Mouse (Mus musculus) heart, postnatal 0 days (tissue): ENCODE results near the gene Dnajb1. TPM values are rescaled to one million over a fixed set of nuclear protein-coding genes. Genes with fewer than 3 reads are reported as not detected.
A peak's percentile ranks its signal among the peaks of the same experiment; 100 is the strongest.

Experiments
- ATAC-seq: fragments of 200-750 bp; cut with Nextera tagmentation; 2 replicates; pipeline ENCODE4 v1.8.0; 2017; ENCODE audit warnings: low read depth, moderate number of reproducible peaks, moderate library complexity; ENCODE audit not compliant: insufficient read depth
- DNase-seq: peaks from one replicate; pipeline ENCODE4 v3.0.0-alpha.2; 2016; ENCODE audit warnings: low spot score
- H3K27ac ChIP-seq: fragments of 300-500 bp; sonication (generic); 2 replicates; pipeline ENCODE4 v1.5.1; 2014; ENCODE audit warnings: low read depth, mild to moderate bottlenecking
- H3K27me3 ChIP-seq: fragments of 300-500 bp; sonication (generic); 2 replicates; pipeline ENCODE4 v1.6.1; 2014; ENCODE audit warnings: low read length, mixed read lengths; ENCODE audit not compliant: control insufficient read depth, insufficient read depth
- H3K36me3 ChIP-seq: fragments of 300-500 bp; sonication (generic); replicated peaks from 2 replicates; pipeline ENCODE4 v1.6.1; 2014; ENCODE audit warnings: low read length, mixed read lengths; ENCODE audit not compliant: control insufficient read depth, insufficient read depth
- H3K4me1 ChIP-seq: fragments of 300-500 bp; sonication (generic); 2 replicates; pipeline ENCODE4 v1.6.1; 2014; ENCODE audit warnings: antibody characterized with exemption; ENCODE audit not compliant: control insufficient read depth, insufficient read depth
- H3K4me2 ChIP-seq: fragments of 300-500 bp; sonication (generic); 2 replicates; pipeline ENCODE4 v1.6.1; 2014; ENCODE audit warnings: low read depth, mild to moderate bottlenecking, low read length, moderate library complexity
- H3K4me3 ChIP-seq: fragments of 300-500 bp; sonication (generic); 2 replicates; pipeline ENCODE4 v1.5.1; 2014; ENCODE audit warnings: low read depth, low read length
- H3K9ac ChIP-seq: fragments of 300-500 bp; sonication (generic); replicated peaks from 2 replicates; pipeline ENCODE4 v1.6.1; 2014; ENCODE audit warnings: low read depth, low read length, mixed read lengths
- H3K9me3 ChIP-seq: fragments of 300-500 bp; sonication (generic); replicated peaks from 2 replicates; pipeline ENCODE4 v1.6.1; 2016; ENCODE audit warnings: low read length; ENCODE audit not compliant: control insufficient read depth
- CTCF ChIP-seq: IDR thresholded peaks from 2 replicates; pipeline ENCODE4 v1.5.1; 2016; ENCODE audit warnings: antibody characterized with exemption, control low read depth, low read depth
- EP300 ChIP-seq: IDR thresholded peaks from 2 replicates; pipeline ENCODE4 v1.6.1; 2016; ENCODE audit warnings: antibody characterized with exemption, low read depth
- WGBS: fragments of 180-500 bp; shearing (Covaris S2); extraction: QIAGEN DNeasy Blood & Tissue Kit; methylation state at CpG from one replicate; pipeline ENCODE4 v1.1.7; 2014; 5-methylcytosine and 5-hydroxymethylcytosine counted together
- polyA plus RNA-seq: library from polyadenylated mRNA; unstranded; fragments of >200 nt; fragmentation: Nextera tagmentation; extraction: Ambion mirVana; gene quantifications from 2 replicates; pipeline ENCODE4 v1.2.1, GENCODE M21; 2015
- total RNA-seq: library from RNA; depleted of rRNA; stranded (reverse); fragments of >200 nt; gene quantifications from 2 replicates; pipeline ENCODE4 v1.2.3, GENCODE M21; 2014; ENCODE audit warnings: low replicate concordance

Dnajb1 gene
- total and polyA plus RNA-seq, 2 experiments from 2014 or later, result 17.6 to 26.7 TPM

GRCm38 (mm10) chr8:83618566-83618965 is 10.6 kb downstream of the Dnajb1 start:
- Histone ChIP-seq H3K27ac (no peak overlapping the region), H3K9ac (no peak overlapping the region), H3K27me3 (no peaks in the 10 kb centered on the region), H3K9me3 (no peaks in the 10 kb centered on the region), H3K4me1 (no peaks in the 10 kb centered on the region), H3K4me2 (no peak overlapping the region), H3K4me3 (no peak overlapping the region), H3K36me3 (peaks cover 7% of the 10 kb centered on the region)
- no peak for DNase-seq
- ATAC-seq, result no peak
- no peak for TF ChIP-seq EP300
- TF ChIP-seq CTCF, result no peak
- 97% methylated on average over 2 of the region's 2 CpGs for WGBS

DNA sequence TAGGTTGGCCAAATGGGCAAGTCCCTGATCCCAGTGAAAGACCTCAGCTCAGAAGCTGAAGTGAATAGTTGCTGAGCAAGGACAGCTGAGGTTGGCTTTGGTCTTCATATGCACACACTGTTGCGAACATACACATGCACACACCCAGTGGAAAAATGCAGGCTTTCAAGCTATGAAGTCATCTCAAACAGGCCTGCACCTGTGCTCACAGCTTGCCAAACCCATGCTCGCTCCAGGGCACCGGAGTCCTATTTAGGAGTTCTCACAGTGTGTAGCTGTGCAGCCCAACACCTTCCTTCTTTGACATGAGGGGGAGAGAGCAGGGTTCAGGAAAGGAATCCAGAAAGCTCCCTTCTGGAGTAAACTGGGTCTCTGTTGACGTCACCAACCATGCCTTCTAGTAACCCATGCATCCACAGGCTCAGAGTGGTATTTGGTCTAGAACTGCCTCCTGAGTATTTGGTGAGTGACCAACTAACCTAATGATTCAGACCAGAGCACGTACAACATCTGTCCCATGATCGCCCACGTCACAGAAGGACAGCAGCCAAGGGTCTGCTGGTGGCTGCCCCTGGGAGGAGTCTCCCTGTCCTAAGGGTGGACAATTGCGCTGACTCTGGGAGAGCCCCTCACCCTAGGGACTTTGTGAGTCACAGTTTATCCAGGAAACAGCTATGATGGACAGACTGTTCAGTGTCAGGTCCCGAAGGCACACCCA is 11.7 kb downstream of the Dnajb1 start:
- Histone ChIP-seq H3K9ac (no peak overlapping the region), H3K36me3 (no peaks in the 10 kb centered on the region), H3K4me2 (no peak overlapping the region), H3K9me3 (no peaks in the 10 kb centered on the region), H3K27me3 (no peaks in the 10 kb centered on the region), H3K27ac (no peak overlapping the region), H3K4me3 (no peak overlapping the region), H3K4me1 (no peaks in the 10 kb centered on the region)
- TF ChIP-seq CTCF (no peak), EP300 (no peak)
- DNase-seq, result no peak
- no peak for ATAC-seq
- 80% methylated on average over 9 of the region's 9 CpGs for WGBS

DNA sequence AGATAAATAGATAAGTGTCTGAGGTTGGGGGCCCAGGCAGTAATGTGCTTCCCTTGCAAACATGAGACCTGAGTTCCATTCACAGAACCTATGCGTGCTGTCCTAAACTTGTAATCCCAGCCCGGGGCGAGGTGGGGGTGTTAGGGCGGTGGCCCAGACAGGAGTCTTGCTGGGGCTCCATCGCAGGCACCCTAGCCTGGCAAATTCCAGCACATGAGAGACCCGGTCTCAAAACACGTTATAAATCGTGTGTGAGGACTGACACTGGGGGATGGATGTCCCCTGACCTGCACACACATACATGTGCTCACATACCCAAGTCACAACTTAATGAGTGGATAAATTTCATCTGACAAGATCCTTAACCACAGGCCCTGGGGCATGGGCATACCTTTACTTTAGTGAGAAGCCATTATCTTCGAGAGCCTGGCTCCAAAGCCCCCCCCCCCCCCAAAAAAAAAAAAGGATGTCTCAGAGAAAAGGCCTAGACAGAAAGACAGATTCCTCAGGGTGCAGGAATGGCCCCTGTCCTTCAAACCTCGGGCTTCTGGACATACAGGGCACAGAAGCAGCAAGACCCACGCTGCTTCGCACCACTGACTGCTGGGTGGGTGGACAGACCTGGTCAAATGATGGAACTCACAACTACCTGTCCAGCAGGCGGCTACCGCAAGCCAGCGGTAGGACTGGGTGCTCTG is 13.8 kb downstream of the Dnajb1 start:
- DNase-seq, result no peak
- Histone ChIP-seq H3K4me3 (peak overlapping the region; percentile 22), H3K9me3 (no peaks in the 10 kb centered on the region), H3K27ac (no peak overlapping the region), H3K9ac (no peak overlapping the region), H3K4me2 (peak overlapping the region; percentile 60), H3K4me1 (no peaks in the 10 kb centered on the region), H3K36me3 (no peaks in the 10 kb centered on the region), H3K27me3 (no peaks in the 10 kb centered on the region)
- 53% methylated on average over 15 of the region's 15 CpGs for WGBS
- ATAC-seq, result peak; percentile 10; the same call in 1 of the 2 replicates
- no peak for TF ChIP-seq CTCF
- TF ChIP-seq EP300, result no peak

DNA sequence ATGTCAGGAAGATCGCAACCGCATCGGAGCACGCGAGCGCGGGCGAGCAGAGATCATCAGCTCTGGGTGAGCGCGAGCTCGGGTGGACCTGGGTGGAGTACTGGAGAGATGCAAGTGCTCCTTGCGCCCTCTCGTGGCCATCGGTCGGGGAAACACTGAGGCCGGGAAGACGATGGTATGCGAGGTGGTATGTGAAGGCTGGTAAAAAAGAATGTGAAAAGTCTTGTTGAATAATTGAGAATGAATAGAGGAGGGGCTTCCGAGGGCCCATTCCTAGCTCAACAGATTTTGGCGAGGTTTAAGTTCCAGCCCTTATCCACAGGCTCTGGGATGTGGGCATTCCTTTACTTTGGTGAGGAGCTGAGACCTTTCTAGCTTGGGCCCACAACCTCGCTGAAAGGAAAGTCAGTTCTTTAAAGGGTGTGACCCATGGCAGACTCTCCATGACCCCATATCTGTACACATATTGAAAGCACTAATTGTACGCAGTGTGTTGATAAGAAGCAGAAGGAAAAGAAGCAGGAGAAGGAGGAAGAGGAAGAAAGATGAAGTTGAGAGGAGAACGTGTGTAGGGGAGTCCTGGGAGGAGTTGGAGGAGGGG is 14.5 kb downstream of the Dnajb1 start:
- Histone ChIP-seq H3K27me3 (no peaks in the 10 kb centered on the region), H3K9me3 (no peaks in the 10 kb centered on the region), H3K4me2 (peak overlapping the region; percentile 60), H3K9ac (no peak overlapping the region), H3K4me1 (no peaks in the 10 kb centered on the region), H3K4me3 (peak overlapping the region; percentile 22), H3K36me3 (no peaks in the 10 kb centered on the region), H3K27ac (no peak overlapping the region)
- TF ChIP-seq EP300 (no peak), CTCF (peak; percentile 83)
- DNase-seq, result peak; percentile 76
- 7% methylated on average over 23 of the region's 23 CpGs for WGBS
- ATAC-seq, result peak; percentile 89

DNA sequence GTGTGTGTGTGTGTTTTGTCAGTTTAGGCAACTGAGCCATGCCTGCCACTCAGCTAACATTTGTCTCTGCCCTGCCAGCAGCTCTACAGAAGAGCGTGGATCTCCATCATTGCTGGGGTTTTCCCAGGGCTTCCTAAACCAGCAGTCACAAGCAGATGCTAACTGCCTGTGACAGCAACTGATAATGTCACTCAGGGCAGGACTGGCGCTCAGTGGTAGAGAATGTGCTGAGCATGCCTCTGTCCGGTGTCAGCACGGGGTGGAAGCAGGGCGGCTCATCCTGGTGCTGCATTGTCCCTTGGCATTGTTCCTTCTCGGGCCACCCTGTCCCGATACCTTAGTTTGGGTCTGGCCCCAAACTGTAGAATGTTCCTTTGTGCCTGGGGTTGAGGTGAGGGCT is 15.6 kb downstream of the Dnajb1 start:
- Histone ChIP-seq H3K9ac (no peak overlapping the region), H3K4me1 (no peaks in the 10 kb centered on the region), H3K4me3 (no peak overlapping the region), H3K27me3 (no peaks in the 10 kb centered on the region), H3K9me3 (no peaks in the 10 kb centered on the region), H3K36me3 (no peaks in the 10 kb centered on the region), H3K4me2 (no peak overlapping the region), H3K27ac (no peak overlapping the region)
- DNase-seq (no peak), ATAC-seq (no peak)
- WGBS, result 50% methylated on average over 7 of the region's 7 CpGs
- TF ChIP-seq CTCF (no peak), EP300 (no peak)
